Mouse (Mus musculus) B cell, adult (primary cell): Measurements from ENCODE around the gene Zfp36l1. TPM values are rescaled to one million over a fixed set of nuclear protein-coding genes. Genes with fewer than 3 reads are reported as not detected.

Experiments
- total RNA-seq: library from RNA; stranded (reverse); gene quantifications from 4 replicates; pipeline ENCODE4 v1.2.4, GENCODE M21; 2023; ENCODE audit not compliant: inconsistent age

Zfp36l1 gene
- 1,038 to 1,143 TPM (median 1,089 TPM) in 4 replicates for total RNA-seq

GRCm38 (mm10) chr12:80112852-80113551 lies at the start of gene Zfp36l1:
Zfp36l1 (minus strand) TSS chr12:80113013.

Other genes with a start within 250 kb of the Zfp36l1 start
- 4.7 to 9.0 TPM (median 7.6 TPM) in 4 replicates for gene Actn1, start 147.4 kb upstream of the Zfp36l1 start, total RNA-seq